Mouse (Mus musculus) testis, adult 2 months (tissue): ENCODE data around the gene Ccser1.

Source experiments
- CTCF ChIP-seq: fragments of 200-500 bp; IDR thresholded peaks from 2 replicates; pipeline ENCODE4 v1.5.1; 2012; ENCODE audit warnings: low read depth, mild to moderate bottlenecking, inconsistent platforms, low read length, moderate library complexity; ENCODE audit not compliant: control insufficient read depth, insufficient read depth, insufficient replicate concordance
- POLR2A ChIP-seq: fragments of 200-500 bp; IDR thresholded peaks from 2 replicates; pipeline ENCODE4 v1.6.1; 2012; ENCODE audit warnings: low read depth, mild to moderate bottlenecking, inconsistent platforms, low read length, moderate library complexity; ENCODE audit not compliant: control insufficient read depth

GRCm38 (mm10) chr6:61431726-61431984 lies 251.5 kb downstream of the Ccser1 start:
- no peak for TF ChIP-seq CTCF
- no peak for TF ChIP-seq POLR2A
